Mouse (Mus musculus) kidney, postnatal 14 days (tissue): ENCODE results near the gene Samd11.
A peak's percentile ranks its signal among the peaks of the same experiment; 100 is the strongest.

ENCODE experiments used
- DNase-seq: peaks from one replicate; pipeline ENCODE4 v3.0.0; 2022; ENCODE audit warnings: mixed read lengths

The Samd11 gene

GRCm38 (mm10) chr4:156209963-156210635 lies 45.4 kb downstream of the Samd11 start:
- no peak for DNase-seq

DNA sequence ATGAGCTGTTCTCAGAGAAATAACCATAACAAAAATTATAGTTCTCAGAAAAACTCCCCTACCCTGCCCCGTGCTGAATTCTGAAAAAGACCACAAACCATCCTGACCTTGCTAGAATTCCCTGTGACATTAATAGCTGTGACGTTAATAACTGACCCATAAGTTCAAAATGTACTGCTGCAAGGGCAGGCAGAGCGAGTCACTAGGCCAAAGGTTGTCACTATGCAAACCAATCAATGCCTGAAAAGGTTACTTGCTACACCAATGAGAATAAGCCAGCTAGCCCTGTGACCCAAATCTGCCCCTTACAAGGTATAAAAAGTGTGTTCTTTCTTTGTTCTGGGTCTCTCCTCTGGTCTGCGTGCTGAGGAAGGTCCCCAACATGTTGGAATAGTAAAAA lies 46.6 kb downstream of the Samd11 start:
- no peak for DNase-seq

- peak; percentile 41 for DNase-seq
Measured at GRCm38 (mm10) chr4:156203413-156204131, 51.9 kb downstream of the Samd11 start.

DNA sequence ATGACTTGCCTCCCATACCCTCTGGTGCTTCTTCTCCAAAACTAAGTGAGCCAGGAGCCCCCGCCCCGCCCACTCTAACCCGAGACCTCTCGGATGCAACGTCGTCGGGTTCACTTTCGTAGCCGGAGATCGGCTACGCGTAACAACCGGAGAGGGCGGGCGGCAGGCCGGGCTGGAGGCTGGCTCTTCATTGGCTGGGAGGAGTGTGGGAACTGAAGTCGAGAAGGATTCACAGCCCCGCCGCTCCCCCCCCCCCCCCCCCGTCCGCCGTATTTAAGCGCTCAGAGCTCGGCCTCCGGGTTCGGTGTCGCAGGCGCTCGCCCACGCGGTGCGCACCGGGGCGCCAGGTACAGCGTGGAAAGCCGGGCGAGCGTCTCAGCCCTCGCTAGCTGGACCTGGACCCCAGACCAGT lies 52.5 kb downstream of the Samd11 start, which contains the start of gene AW011738:
Gene AW011738 (plus strand): TSS at position 304 of the 412 bp plus-strand sequence.
- DNase-seq = peak; percentile 80

DNA sequence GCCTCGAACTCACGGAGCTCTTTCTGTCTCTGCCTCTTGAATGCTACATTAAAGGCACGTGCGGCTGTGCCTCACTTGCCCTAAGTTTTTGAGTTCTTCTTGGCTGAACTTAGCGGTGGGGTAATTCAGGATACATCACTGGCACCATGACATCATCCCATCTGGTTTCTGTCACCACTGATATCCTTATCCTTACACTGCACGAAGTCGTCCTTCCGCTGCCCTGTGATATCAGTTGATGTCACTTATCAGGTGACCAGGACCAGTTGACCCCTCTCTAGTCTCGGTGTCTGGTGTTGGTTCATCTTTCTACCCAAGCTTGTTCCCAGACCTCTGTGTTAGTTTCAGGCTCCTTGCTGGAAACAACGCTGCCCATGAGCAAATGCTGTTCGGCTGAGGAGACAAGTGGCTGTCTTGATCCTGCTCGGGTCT lies 53.0 kb downstream of the Samd11 start:
- DNase-seq = no peak

- DNase-seq = no peak
Measured at GRCm38 (mm10) chr4:156200623-156201475, 54.6 kb downstream of the Samd11 start, which contains the start of gene Isg15. Gene Isg15, minus strand, starts transcription at chr4:156200818.

GRCm38 (mm10) chr4:156197829-156198205 lies 57.6 kb downstream of the Samd11 start:
- DNase-seq = peak; percentile 95

DNA sequence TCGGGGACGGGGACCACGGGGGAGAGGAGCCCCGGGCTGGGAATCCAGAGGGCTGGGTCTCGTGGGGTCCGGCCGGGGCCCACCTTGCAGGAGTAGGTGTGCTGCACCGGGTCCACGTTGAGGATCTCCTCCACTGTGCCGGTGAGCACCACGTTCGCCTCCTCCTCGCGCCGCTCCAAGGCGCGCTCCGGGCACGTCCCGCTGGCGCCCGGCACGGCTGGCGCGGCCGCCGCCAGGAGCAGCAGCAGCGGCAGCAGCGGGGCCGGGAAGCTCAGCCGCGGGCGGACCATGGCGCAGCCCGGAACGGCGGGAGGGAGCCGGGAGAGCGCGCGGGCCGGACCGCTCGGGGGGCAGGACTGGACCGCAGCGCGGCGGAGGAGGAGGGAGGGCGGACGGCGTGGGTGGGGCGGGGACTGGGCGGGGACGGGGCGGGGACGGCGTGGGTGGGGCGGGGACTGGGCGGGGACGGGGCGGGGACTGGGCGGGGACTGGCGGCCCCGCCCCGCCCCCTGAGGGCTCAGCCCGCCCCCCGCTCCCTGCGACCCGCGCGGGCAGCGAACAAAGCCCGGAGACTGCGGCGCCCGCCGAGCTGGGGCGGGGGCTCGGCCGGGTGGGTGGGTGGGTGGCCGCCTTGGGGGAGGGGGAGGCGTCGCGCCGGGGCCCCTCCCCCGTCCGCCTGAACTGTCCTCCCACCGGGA lies 58.2 kb downstream of the Samd11 start, which contains the start of gene Agrn:
Gene Agrn (minus strand): TSS at position 358 of the 698 bp plus-strand sequence.
- peak; percentile 87 for DNase-seq
